Mouse (Mus musculus) thymus, postnatal 4 days (tissue): ENCODE measurements around the gene Crocc2.

Experiments
- DNase-seq: peaks from one replicate; pipeline ENCODE4 v3.0.0; 2021

Crocc2 gene

DNA sequence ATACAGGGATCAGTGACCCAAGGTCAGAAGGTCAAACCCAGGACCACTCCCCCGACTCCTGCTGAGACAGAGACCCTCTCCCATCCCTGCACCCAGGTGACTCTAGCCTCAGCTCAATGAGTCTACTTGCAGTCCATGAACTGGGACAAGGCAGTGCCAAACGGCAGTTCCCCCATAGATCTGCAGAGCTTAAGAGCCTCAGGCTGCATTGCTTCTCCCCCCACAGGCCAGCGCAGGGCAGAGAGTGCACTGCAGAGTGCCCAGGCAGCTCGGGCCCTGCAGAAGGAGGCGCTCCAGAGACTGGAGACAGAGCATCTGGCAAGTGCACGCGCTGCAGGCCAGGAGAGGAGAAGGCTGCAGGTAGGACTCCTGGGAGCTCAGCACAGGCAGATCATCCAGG, 49.0 kb downstream of the Crocc2 start:
- DNase-seq = no peak

DNA sequence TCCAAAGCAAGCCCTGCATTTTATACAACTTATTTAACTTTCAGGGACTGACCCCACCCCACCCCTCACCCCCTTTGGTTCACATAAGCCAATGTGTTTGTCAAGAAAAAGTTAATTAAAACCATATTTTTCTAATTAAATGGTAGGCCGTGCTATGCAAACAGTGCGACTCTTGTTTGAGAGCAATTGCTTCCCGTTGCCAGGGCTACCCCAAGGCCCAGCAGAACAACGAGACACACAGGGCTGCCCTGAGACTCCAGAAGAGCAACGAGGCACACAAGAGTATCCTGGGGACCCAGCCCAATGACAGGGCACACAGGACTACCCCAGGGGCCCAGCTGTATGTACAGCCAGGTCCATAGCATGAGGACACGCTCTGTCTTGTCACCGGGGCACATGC, 52.3 kb downstream of the Crocc2 start:
- DNase-seq = no peak

DNA sequence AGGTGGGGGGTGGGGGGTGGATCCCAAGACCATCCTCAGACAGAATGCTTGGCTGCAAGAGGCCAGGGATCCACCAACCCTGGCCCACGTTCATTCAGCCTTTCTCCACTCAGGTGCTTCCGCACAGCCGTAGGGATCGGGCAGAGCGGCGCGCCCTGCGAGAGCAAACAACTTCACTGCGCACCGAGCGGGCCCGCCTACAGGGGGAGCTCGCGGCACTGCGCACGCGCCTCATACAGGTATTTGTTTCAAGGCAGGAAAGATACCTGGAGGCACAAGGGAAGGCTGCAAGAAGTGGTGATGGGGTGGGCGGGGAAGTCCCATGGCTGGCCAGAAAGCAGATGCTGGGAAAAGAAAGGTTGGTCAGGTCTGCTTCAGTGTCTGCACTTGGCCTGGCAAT, 55.4 kb downstream of the Crocc2 start:
- peak; percentile 85 for DNase-seq

DNA sequence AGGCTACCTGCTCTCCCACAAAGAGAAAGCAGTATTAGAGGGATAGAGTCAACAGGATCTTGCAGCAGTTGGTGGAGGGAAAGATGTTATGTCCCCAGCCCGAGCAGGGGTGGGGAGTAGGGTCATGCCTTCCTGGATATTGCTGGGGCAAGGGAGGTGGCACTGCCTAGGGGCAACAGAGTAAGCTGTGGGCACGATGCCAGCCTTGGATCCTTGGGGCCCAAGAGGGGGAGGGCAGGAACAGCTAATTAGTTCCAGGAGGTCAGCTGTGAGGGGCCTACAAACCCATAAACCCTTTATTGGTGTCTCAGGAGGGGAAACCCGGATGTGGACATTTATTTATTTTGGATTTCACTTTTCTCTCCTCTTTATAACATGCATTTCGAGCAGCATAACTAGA, 56.7 kb downstream of the Crocc2 start:
- DNase-seq = no peak

DNA sequence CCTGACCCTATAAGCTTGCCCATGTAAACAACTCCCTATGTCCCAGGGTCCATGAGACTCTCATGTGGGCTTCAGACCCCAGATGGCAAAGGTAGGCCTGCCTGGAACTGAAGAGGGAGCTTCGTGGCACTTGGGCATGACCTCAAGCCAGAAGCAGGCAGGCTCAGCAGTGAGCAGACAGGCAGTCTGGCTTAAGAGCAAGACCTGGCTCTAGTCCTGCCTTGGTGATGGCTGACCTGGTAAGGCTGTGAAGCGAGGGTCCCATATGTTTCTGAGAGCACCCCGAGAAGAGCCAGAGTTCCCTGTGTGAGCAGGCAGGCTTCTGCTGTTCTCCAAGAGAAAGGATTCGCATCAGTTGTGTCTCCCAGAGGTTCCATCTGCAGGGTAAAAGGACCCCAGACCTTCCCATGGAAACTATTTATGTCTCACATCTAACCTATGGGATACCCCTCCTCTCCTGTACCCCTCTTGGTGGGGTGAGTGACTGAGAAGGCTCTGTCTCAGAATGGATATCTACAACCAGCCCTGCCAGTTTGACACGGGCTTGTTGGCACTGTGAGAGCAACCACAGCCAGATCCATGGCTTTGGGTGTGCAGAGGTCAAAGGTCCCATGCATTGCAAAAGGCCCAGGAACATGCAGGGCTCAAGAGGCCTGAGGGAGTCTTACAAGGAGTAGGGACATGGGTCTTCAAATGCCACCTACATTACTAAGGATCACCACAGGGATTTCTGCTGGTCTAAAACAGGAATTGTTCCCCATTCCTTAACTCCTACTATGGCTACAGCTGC, 57.4 kb downstream of the Crocc2 start:
- no peak for DNase-seq

DNA sequence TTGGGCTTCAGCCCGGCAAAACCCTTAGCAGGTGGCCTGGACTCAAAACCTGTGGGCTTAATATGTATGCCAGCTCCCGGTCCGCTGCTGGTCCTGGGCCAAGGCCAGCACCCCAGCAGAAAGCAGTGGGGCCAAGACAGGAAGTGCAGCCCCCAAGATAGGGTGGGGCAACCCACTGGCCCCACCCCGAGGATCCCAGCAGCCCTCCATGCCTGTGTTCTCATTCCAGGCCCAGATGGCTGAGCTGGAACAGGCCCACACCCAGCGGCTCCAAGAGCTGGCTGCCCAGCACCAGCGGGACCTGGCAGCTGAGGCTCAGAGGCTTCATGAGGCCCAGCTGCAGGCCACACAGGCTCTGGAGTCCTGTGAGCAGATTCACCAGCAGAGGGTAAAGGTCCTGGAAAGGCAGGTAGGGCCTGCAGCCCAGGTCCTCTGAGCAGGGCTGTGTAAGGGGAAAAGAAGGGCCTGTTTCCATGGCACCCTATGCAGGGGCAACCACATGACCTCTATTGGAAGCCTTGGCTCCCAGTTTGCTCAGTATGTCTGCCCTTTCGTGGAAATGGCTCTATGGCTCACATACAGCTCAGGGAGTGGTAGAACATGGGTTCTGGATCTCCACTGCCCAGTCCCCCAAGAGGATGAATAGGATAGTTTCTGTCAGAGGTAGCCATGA, 58.9 kb downstream of the Crocc2 start:
- DNase-seq = no peak

DNA sequence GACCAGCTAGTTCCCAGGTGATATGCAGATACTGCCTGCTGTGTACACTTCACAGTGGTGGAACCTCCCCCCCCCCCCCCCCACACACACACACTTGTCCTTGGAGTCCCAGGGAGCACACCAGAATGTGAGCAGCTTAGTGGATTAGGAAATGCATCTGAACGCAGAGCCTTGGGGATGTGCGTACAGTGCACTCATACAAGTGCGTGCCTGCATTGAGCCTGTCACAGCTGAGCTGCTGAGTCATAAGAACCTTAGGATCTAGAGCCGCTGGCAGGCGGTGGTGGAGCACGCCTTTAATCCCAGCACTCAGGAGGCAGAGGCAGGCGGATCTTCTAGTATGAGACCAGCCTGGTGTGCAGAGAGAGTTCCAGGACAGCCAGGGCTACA, 59.4 kb downstream of the Crocc2 start:
- no peak for DNase-seq

DNA sequence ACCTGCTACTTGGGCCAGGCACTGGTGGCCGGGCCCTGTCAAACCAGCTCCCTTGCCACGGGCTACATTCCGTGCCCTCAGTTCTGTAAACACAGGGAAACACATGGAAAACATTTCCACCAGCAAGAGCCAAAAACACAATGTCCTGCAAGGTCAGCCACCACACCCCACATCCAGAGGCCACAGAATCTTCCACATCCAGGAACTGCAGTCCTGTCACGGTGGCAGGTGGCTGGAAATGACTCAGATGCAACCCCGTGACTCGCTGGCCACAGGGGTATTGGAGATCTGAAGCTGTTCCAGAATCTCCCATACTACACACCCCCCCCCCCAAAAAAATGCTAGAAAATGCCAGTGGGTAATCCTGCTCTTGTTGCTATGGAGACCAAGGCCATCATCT, 60.7 kb downstream of the Crocc2 start:
- DNase-seq = no peak

DNA sequence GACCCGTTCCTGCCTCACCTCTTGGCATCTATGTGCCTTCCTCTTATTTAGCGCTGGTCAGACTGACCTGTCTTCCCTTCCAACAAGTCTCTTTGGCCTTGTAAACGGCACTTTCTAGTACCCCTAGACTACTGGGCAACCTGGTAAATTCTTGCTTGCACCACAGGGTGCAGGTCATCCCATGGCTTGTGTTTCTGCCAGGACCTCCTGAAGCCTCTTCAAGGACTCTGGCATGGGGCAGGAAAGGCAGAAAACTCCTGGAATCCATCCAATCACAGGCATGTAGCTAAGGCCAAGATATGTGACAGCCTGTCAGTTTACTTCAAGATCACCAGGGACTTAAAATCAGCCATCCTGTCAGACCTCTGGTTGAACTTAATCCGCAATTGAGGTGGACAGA, 61.1 kb downstream of the Crocc2 start:
- no peak for DNase-seq

DNA sequence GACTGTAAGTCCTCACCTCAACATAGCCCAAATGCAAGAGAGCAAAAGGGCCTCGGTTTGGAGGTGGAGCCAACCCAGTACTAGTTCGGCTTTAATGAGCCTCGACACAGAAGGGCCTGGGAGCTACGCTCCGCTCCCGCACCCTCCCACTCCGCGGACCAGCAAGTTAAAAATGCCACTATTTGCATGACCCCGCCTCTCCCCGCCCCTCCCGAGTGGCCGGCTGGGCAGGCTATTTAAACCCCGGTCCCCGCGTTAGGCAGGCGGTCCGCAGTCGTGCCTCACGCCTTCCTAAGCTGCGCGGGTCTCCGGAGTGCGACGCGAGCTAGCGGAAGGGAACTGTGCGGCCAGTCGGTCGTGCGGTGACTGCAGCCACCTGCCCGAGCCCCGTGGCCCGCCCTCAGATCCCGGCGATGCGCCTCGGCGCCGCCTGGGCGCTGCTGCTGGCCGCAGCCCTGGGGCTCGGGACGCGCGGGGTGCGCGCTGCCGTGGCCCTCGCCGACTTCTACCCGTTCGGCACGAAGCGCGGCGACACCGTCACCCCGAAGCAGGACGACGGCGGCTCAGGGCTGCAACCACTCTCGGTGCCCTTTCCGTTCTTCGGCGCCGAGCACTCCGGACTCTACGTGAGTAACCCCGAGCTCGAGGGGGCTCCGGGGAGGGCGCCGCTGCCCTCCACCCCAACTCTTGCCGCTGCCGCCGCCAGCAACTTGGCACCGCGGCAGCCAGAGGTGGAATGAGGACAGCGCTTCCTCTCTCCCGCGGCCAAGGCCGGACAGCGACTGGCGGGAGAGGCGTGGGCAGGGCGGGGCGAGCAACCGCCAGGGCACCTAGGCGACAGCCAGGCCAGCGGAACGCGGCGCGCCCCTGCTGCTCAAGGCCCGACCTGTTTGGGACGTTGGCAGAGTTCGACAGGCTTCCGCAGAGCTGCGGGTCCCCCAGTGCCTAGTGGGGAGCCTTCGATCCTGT, 67.3 kb downstream of the Crocc2 start, which contains the start of gene Sned1:
Gene Sned1 (plus strand): TSS at position 266 of the 969 bp plus-strand sequence.
- DNase-seq = peak; percentile 23

DNA sequence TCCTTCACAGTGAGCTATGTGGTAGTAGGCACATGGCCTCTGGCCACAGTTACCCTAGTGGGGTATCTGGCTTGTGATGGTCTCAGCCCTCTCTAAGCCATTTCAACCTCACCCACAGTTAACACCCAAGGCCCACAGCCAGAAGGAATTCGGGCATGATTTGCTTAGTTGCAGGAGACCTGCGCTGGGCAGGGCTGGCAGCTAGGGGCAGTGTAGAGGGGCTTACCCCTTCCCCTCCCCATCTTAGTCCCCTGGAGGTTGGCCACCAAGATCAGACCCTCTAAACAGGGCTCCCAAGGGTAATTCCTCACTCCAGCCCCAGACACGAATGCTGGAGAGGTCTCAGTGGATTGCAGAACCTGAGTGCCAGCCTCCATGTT, 68.0 kb downstream of the Crocc2 start:
- peak; percentile 21 for DNase-seq

DNA sequence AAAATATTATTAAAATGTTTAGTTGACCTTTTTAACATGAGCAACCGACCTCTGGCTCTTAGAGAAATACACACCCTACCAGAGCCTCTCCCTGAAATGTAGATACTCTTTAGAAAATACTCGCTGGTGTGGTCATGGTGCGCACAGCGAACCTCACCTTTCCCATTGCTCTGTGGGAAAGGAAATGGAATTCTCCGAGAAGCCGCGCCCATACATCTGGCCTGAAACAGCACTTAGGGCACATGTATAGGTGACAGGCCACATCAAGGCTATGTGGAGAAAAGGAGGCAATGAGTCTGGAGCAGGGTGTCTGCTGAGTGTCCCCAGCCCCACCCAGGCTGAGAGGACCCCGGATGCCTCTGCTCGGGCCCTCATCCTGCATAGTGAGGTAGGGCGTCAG, 69.2 kb downstream of the Crocc2 start:
- no peak for DNase-seq

DNA sequence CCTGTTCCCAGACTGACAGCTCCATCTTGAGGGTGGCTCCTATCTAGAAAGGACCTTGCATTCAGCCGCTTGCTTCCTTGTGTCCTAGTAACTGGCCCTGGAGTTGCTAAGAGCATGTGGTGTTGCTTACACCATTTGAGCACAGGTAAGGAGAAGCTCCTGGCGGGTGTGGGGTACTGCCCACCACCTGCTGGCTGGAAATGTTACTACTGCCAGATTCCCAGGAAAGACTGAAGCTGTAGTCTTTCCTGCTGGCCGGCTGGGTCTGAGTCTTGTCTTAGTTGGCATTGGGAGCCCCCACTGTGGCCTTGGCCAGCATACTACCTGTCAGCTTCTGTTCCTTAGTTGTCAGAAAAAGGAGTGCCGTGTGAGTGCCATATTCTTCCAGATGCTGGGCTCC, 69.7 kb downstream of the Crocc2 start:
- DNase-seq = peak; percentile 2

DNA sequence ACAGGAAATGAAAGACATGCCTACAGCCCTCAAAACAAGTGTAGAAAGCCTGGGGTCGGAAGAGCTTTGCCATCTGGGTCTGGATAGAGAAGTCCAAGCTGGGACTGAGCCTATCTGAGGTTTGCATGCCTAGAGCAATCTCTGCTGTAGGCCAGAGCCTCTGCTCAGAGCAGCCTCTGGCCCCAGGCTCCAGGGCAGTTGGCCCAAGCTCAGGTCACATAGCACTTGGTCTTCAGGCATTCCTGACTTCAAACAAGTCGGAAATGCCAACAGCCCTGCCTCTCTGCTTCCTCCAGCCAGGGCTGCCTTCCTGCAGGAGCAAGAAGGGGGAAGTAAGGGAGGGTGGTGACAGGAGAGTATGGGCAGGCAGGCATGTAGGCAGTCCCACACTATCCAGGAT, 77.4 kb downstream of the Crocc2 start:
- no peak for DNase-seq

DNA sequence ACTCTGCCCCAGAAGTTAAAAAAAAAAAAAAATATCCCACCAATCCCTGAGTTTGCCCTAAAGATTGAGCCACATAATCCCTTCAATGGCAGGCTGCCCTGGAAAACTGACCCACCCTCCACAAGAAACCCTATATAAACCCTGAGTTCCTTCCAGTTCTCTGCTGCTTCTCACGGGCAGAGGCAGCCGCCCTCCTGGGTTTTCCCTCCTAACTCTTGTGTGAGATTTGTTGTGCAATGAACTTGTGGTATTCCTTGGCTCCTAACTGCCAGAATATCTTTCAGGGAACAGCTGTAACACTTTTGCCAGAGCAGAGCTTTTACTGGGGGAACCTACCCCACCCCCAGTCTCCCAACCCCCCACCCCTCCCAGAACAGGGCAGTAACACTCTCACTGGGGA, 84.1 kb downstream of the Crocc2 start:
- no peak for DNase-seq

DNA sequence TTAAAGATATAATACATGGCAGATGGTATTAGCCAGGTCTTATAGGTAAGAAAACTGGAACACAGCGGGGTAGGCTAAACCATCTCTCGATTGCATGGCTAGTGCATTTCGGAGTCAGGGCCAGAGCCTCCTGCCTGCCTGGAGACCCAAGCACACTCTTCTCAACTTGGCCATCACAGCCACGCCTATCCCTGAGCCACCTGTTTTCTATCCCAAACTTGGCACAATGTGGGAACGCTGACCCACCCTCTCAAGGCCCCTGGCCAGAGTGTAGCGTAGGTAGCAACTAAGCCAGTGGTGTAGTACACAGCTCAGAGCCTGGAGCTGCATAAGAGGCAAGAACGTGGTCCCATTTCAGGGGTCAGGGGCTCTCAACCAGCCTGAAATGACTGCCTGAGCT, 87.2 kb downstream of the Crocc2 start:
- DNase-seq = no peak

DNA sequence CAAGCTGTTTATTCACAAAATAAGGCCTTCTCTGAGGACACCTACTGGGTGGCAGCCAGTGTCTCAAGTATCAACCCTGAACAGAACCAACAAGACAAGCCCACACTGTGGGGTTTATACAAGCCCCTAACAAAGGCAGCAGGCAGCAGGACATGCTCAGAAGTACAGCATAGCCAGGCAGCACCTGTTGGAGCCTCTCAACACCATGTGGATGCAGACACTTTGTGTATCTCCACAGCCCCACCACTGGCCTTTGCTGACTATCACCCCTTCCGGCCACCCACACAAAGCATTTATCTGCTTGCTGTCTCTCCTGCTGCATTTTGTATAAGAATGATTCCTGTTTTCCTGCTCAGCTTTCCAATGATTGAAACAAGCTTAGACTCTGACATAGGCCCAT, 89.0 kb downstream of the Crocc2 start:
- DNase-seq = no peak

DNA sequence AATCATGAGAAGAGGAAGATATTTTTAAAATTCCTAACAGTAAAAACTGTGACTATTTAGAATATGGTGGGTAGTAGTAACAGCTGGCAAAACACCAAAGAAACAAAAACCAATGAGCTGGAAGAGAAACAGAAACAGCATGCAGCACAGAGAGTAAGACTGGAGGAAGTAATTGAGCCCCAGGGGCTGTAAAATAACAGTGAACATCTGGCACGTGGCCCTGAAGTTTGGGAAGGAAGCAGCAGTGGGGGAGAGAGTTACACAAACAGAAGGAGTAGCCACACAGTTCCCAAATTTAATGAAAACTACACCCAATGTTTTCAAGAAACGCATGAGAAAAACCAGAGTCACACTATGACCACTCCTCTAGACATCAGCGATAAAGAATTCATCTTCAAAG, 98.7 kb downstream of the Crocc2 start:
- DNase-seq = no peak

DNA sequence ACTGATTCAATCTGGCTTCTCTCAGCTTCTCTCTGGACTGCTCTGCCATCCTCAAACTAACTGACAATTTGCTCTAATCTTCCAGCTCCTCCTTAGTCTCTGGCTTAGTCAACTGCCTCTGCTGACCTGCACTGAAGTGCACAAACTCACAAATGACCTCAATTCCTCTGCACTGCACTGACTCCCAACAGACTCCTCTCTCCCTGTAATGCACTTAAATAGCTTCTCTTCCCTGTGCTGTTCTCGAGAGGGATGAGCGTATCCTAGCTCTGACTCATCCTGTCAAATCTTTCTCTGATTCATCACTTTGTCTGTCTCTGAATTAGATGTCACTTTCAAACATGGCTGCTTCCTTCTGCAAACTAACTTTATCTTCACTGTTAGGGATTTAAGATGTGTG, 99.7 kb downstream of the Crocc2 start:
- DNase-seq = no peak

DNA sequence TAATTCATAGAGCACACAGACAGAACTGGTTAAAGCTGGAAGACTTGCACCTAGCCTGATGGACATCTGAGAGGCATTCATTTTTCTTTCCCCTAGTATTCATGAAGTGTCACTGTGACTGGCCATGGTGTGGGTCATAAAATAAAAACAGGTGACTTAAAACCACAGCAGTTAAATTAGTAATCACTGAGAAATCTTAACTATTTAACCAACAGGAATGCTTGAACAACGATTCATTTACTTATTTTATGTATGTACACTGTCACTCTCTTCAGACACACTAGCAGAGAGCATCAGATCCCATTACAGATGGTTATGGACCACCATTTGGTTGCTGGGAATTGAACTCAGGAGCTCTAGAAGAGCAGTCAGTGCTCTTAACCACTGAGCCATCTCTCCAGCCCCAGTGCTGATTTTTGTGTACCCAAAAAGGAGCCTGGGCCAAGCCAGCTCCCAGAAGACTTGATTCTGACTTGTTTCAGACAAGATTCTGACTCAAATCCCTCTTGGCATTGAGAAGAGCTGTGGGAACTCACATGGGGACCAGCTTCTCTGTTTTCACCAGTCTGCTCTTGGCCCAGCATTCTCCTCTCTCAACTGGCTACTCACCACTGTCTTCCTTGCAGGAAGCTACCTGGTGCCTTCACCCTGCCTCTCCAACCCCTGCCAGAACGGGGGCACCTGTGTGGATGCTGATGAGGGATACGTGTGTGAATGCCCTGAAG, 102.2 kb downstream of the Crocc2 start:
- no peak for DNase-seq

DNA sequence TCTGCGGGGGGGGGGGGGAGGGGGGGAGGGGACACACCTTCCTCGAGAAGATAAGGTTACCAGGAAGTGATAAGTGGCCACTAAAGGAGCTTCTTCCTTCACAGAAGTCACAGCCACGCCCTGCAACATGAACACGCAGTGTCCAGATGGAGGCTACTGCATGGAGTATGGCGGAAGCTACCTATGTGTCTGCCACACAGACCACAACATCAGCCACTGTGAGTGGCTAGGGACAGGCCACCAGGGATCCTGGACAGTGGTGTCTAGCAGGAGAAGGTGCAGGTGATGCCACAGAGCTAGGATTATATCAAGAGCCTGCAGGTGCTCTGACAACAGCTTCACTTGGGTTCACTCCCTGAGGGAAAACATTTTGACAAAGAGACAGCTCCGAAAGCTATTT, 103.2 kb downstream of the Crocc2 start:
- DNase-seq = no peak

DNA sequence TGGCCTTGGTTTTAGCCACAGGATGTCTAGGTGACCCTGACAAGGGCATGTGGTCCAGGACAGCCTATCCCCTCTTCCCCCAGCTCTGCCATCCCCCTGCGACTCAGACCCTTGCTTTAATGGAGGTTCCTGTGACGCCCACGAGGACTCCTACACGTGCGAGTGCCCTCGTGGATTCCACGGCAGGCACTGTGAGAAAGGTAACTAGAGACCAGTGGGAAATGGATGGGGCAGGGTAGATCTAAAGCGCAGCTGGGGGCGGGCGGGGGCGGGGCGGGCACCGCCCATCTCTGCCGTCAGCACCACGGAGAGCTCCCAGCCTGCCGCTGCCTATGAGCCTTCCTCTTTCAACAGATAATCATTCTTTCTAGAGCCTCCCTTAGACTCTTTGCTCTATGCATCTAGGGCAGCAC, 103.9 kb downstream of the Crocc2 start:
- DNase-seq = peak; percentile 85

DNA sequence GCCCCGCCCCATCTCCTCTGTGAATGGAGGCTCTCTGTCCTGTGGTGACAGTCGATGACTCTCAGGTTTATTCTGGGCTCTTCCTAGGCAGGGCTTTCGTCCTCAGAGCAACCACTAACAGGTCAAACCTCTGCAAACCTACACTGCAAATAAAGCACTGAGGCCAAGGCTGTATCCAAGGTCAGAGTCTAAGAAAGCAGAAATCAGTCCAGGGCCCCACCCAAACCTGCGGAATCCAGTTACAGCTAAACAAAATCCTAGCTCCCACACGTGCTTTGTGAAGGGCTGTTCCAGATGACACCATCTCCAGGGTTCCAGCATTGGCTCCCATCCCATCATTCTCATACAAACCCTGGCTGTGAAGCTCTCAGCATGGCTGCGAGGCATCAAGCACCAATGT, 107.0 kb downstream of the Crocc2 start:
- no peak for DNase-seq
